Mouse (Mus musculus): ENCODE measurements at regions not wholly inside any gene's neighbourhood (a gene's known extent, or its start where the extent isn't known, plus 50 kb on each side); places are given as distances from the start of the nearest gene placed in this dataset.

DNA sequence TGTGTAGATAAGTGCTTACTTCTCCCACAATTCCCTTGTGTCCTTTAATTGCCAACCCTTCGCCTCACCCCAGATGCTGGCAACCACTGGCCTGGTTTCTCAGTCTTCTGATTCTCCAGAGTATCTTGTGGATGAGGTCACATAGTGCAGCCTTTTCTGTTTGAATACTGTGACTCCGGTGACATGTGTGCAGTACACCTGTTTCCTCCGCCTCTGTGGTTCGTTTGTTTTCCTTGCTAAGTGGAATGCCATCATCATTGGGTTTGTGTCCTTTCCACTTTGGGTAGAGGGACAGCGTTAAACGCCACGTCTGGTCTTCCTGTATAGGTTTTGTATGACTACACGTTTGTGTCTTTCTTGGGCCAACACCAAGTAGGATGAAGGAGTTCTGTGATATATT, 224.9 kb downstream of the Pmp22 start:
- WGBS: 92% methylated on average over 8 of the region's 8 CpGs
- ATAC-seq (ENCODE audit: low FRiP score): no peak

DNA sequence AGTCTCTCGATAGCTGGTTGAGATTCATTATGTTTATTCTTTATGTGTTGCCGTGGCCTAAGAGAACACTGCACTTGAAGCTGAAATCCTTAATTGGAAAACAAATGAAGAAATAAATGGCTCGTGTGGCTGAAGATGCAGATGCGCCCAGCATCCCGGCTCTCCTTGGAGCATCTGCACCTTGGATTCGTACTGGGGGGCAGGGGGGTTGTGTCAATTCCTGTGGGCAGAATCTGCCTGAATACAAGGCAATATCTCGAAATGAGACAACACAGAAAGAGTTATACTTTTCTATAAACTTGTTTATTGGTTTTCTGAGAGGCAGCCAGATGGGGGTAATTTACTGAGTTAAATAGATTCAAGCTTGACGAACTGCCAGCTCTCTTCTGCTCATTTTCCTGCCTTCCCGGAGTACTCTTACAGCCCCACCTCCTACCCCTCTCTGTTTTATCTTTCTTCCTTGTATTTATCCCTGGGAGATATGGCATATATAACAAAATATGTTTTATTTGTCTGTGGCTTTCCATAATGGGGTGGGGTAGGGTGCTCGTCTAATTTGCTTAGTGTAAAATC, 229.1 kb downstream of the Pmp22 start:
- ATAC-seq (ENCODE audit: low FRiP score) (no peak), DNase-seq (ENCODE audit: low spot score) (no peak)
- Histone ChIP-seq H3K4me2 (replicated peaks; ENCODE audit: low read depth, low read length) (no peak overlapping the region), H3K27ac (ENCODE audit: low read depth, low read length) (no peak overlapping the region), H3K27me3 (ENCODE audit: control insufficient read depth, insufficient read depth, low read length) (no peaks in the 10 kb centered on the region), H3K36me3 (ENCODE audit: control insufficient read depth, insufficient read depth, low read length) (no peaks in the 10 kb centered on the region), H3K4me3 (ENCODE audit: low read depth, low read length) (no peak overlapping the region), H3K9me3 (ENCODE audit: control insufficient read depth, low read length) (no peaks in the 10 kb centered on the region), H3K9ac (ENCODE audit: low read depth, low read length) (no peak overlapping the region), H3K4me1 (replicated peaks; ENCODE audit: control insufficient read depth, insufficient read depth, low read length) (no peaks in the 10 kb centered on the region)
- WGBS: 87% methylated on average over 10 of the region's 10 CpGs

More for the DNA sequence above, 224.9 kb downstream of the Pmp22 start:
- Histone ChIP-seq H3K27me3 (ENCODE audit: control insufficient read depth, insufficient read depth, low read length) (no peaks in the 10 kb centered on the region), H3K9ac (ENCODE audit: low read depth, low read length) (no peak overlapping the region), H3K36me3 (ENCODE audit: control insufficient read depth, insufficient read depth, low read length) (no peaks in the 10 kb centered on the region), H3K9me3 (ENCODE audit: control insufficient read depth, low read length) (no peaks in the 10 kb centered on the region), H3K4me1 (replicated peaks; ENCODE audit: control insufficient read depth, insufficient read depth, low read length) (no peaks in the 10 kb centered on the region), H3K4me2 (replicated peaks; ENCODE audit: low read depth, low read length) (no peak overlapping the region), H3K27ac (ENCODE audit: low read depth, low read length) (no peak overlapping the region), H3K4me3 (ENCODE audit: low read depth, low read length) (no peak overlapping the region)
- no peak for DNase-seq (ENCODE audit: low spot score)

DNA sequence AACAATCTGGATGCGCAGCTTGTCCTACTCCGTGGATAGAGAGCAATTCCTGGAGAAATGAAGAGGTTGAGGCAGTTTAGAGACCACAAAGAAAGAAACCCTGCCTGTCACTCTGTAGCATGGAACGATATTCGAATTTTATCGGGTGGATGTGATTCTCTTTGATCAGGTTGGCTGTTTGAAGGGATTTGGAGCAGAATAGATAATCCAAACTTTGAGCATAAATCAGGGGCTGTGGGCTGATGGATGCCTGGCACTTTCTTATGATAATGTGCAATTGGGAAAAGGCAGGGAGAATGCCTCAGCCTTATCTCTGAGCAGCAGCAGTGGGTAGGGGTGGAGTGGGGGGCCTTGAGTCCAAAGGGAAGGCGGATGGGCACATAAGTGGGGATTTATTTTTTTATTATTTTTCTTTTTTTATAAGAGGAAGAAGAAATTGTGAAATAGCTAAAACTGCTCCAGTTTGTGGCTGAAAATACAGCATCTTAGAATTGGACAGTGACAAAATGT, 239.0 kb downstream of the Pmp22 start:
- H3K27me3 ChIP-seq (ENCODE audit: control insufficient read depth, insufficient read depth, low read length): no peaks in the 10 kb centered on the region
- H3K4me2 ChIP-seq (replicated peaks; ENCODE audit: low read depth, low read length): no peak overlapping the region
- no peak overlapping the region for H3K27ac ChIP-seq (ENCODE audit: low read depth, low read length)
- no peaks in the 10 kb centered on the region for H3K9me3 ChIP-seq (ENCODE audit: control insufficient read depth, low read length)
- ATAC-seq (ENCODE audit: low FRiP score): no peak
- H3K36me3 ChIP-seq (ENCODE audit: control insufficient read depth, insufficient read depth, low read length): no peaks in the 10 kb centered on the region
- H3K4me1 ChIP-seq (replicated peaks; ENCODE audit: control insufficient read depth, insufficient read depth, low read length): no peaks in the 10 kb centered on the region
- no peak overlapping the region for H3K9ac ChIP-seq (ENCODE audit: low read depth, low read length)
- 86% methylated on average over 6 of the region's 6 CpGs for WGBS
- DNase-seq (ENCODE audit: low spot score): no peak
- no peak overlapping the region for H3K4me3 ChIP-seq (ENCODE audit: low read depth, low read length)

DNA sequence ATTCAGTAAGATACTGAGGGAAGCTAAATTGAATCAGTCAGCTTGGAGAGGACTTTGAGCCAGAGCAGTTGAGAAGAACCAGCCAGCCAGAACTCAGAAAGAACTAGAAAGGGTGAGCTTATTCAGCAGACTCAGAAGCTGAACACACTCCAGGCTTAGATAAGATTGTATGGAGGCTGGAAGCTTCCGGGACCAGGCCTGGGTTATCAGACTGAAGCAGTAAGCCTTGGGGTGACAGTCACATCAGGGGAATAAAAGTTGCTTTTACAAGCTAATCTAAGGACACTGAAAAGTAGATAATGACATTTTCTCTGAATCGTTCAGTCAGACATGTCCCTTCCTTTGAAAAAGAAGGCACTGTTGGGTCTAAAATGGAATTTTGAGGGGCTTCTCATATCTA, 240.7 kb downstream of the Pmp22 start:
- Histone ChIP-seq H3K36me3 (ENCODE audit: control insufficient read depth, insufficient read depth, low read length) (no peaks in the 10 kb centered on the region), H3K27me3 (ENCODE audit: control insufficient read depth, insufficient read depth, low read length) (no peaks in the 10 kb centered on the region), H3K27ac (ENCODE audit: low read depth, low read length) (no peak overlapping the region), H3K4me1 (replicated peaks; ENCODE audit: control insufficient read depth, insufficient read depth, low read length) (no peaks in the 10 kb centered on the region), H3K4me2 (replicated peaks; ENCODE audit: low read depth, low read length) (no peak overlapping the region), H3K4me3 (ENCODE audit: low read depth, low read length) (no peak overlapping the region), H3K9me3 (ENCODE audit: control insufficient read depth, low read length) (no peaks in the 10 kb centered on the region), H3K9ac (ENCODE audit: low read depth, low read length) (no peak overlapping the region)
- WGBS: 95% methylated on average over 2 of the region's 2 CpGs
- DNase-seq (ENCODE audit: low spot score) (no peak), ATAC-seq (ENCODE audit: low FRiP score) (no peak)

DNA sequence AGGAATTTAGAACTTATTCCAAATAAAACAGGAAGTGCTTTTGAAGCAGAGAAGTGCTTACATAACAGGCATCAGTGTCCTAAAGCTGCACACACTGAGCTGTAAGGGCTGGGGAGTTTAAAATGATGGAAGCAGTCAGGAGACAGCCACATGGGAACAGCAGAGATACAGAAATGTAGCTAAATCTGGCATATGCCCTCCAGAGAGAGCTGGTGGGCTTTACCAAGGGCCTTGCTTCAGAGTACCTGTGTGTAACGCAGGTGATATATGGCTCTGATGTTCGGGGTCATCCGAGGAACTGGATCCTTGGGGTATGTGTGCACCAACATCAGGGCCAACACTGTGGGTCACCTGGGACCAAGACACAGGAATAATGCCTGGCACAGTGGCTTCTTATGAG, 247.5 kb downstream of the Pmp22 start:
- 91% methylated on average over 3 of the region's 3 CpGs for WGBS
- H3K4me1 ChIP-seq (replicated peaks; ENCODE audit: control insufficient read depth, insufficient read depth, low read length): no peaks in the 10 kb centered on the region
- no peak for ATAC-seq (ENCODE audit: low FRiP score)

DNA sequence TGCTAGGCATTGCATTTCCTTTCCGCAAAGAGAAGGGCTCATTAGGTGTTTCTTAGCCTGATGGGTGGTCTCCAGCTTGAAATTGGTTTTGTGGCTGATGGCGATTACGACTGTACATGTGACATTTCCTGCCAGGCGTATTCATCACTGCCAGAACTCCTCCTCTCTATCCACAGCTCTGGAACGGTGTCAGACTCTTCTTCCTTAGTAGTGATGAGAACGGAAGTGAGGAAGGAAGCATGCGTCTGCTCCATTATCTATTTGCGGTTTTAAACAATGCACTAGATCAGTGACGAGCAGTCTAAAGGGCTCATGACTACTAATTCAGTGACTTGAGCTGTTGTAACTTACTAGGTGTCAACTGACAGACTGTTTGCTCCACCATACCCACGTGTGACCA, 248.2 kb downstream of the Pmp22 start:
- ATAC-seq (ENCODE audit: low FRiP score): no peak

More for the DNA sequence above, 247.5 kb downstream of the Pmp22 start:
- no peaks in the 10 kb centered on the region for H3K27me3 ChIP-seq (ENCODE audit: control insufficient read depth, insufficient read depth, low read length)
- no peak for DNase-seq (ENCODE audit: low spot score)
- H3K27ac ChIP-seq (ENCODE audit: low read depth, low read length): no peak overlapping the region
- H3K9ac ChIP-seq (ENCODE audit: low read depth, low read length): no peak overlapping the region
- H3K4me2 ChIP-seq (replicated peaks; ENCODE audit: low read depth, low read length): no peak overlapping the region
- no peaks in the 10 kb centered on the region for H3K9me3 ChIP-seq (ENCODE audit: control insufficient read depth, low read length)
- H3K36me3 ChIP-seq (ENCODE audit: control insufficient read depth, insufficient read depth, low read length): no peaks in the 10 kb centered on the region
- H3K4me3 ChIP-seq (ENCODE audit: low read depth, low read length): no peak overlapping the region

DNA sequence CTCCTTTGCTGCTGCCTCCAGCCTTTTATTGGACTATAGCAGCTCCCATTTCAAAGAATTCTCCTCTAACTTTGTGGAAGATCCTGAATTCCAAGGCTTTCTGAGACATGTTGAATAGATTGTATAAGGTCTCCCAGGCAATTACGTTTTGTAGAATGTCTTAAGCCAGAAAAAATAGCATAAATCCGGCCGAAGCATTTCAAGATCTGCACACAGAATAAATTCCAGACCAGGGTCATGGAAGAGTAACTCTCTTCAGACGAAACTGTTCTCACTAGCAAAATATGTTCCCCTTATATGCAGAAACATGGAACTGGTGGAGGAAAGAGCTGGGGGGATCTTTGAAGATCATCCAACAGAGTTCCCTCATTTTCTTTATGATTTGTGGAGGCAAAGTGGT, 259.5 kb downstream of the Pmp22 start:
- ATAC-seq (ENCODE audit: low FRiP score) (no peak), DNase-seq (ENCODE audit: low spot score) (no peak)
- H3K9ac ChIP-seq (ENCODE audit: low read depth, low read length): no peak overlapping the region

More for the DNA sequence above, 248.2 kb downstream of the Pmp22 start:
- WGBS: 78% methylated on average over 10 of the region's 10 CpGs
- Histone ChIP-seq H3K27me3 (ENCODE audit: control insufficient read depth, insufficient read depth, low read length) (no peaks in the 10 kb centered on the region), H3K9me3 (ENCODE audit: control insufficient read depth, low read length) (no peaks in the 10 kb centered on the region), H3K4me3 (ENCODE audit: low read depth, low read length) (no peak overlapping the region), H3K9ac (ENCODE audit: low read depth, low read length) (no peak overlapping the region), H3K4me1 (replicated peaks; ENCODE audit: control insufficient read depth, insufficient read depth, low read length) (no peaks in the 10 kb centered on the region), H3K4me2 (replicated peaks; ENCODE audit: low read depth, low read length) (no peak overlapping the region), H3K27ac (ENCODE audit: low read depth, low read length) (no peak overlapping the region), H3K36me3 (ENCODE audit: control insufficient read depth, insufficient read depth, low read length) (no peaks in the 10 kb centered on the region)
- no peak for DNase-seq (ENCODE audit: low spot score)

DNA sequence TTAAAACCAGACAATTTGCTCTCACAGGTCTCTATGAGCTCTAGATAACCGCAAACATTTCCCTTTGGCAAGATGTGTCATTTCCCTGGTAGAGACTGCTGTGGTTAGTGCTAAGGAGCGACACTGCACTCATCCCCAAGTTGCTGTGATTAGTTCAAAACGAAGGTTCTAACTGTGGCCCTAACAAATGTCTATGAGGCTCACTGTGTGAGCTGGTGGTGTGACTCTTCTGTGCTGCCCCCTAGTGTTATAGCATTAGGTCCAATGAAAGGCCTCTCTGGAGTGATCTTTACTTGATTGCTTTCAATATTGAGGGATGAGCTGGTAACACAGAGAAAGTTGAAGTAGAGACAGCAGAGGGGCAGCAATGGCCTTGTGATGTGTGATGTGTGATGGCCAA, 262.7 kb downstream of the Pmp22 start:
- Histone ChIP-seq H3K4me1 (replicated peaks; ENCODE audit: control insufficient read depth, insufficient read depth, low read length) (no peaks in the 10 kb centered on the region), H3K9ac (ENCODE audit: low read depth, low read length) (no peak overlapping the region), H3K4me2 (replicated peaks; ENCODE audit: low read depth, low read length) (no peak overlapping the region), H3K27ac (ENCODE audit: low read depth, low read length) (no peak overlapping the region), H3K4me3 (ENCODE audit: low read depth, low read length) (no peak overlapping the region), H3K27me3 (ENCODE audit: control insufficient read depth, insufficient read depth, low read length) (no peaks in the 10 kb centered on the region), H3K9me3 (ENCODE audit: control insufficient read depth, low read length) (no peaks in the 10 kb centered on the region), H3K36me3 (ENCODE audit: control insufficient read depth, insufficient read depth, low read length) (no peaks in the 10 kb centered on the region)
- DNase-seq (ENCODE audit: low spot score) (peak; percentile 20), ATAC-seq (ENCODE audit: low FRiP score) (no peak)
- WGBS: 67% methylated on average over 3 of the region's 3 CpGs

More for the DNA sequence above, 259.5 kb downstream of the Pmp22 start:
- no peak overlapping the region for H3K4me3 ChIP-seq (ENCODE audit: low read depth, low read length)
- no peak overlapping the region for H3K4me2 ChIP-seq (replicated peaks; ENCODE audit: low read depth, low read length)
- H3K9me3 ChIP-seq (ENCODE audit: control insufficient read depth, low read length): no peaks in the 10 kb centered on the region
- H3K27ac ChIP-seq (ENCODE audit: low read depth, low read length): no peak overlapping the region
- WGBS: 86% methylated on average over 4 of the region's 4 CpGs
- no peaks in the 10 kb centered on the region for H3K36me3 ChIP-seq (ENCODE audit: control insufficient read depth, insufficient read depth, low read length)
- H3K4me1 ChIP-seq (replicated peaks; ENCODE audit: control insufficient read depth, insufficient read depth, low read length): no peaks in the 10 kb centered on the region
- H3K27me3 ChIP-seq (ENCODE audit: control insufficient read depth, insufficient read depth, low read length): no peaks in the 10 kb centered on the region

DNA sequence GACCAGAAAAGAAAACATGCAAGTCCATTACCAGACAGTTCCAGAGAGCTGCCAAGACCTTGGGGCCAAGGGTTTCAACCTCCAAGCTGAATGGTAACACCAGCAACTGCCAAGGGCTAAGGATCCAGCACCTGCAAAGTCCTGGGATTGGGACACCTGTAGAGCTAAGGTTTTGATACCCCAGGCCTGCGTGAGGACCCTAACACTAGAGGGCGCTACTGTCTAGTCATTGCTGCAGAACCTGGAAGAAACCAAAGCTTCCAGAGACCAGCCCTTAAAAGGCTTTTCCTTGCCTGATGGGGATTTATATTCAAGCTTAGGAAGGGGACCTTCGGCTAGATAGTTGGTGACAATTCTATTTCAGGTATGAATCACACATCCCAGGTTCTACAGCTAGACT, 263.6 kb downstream of the Pmp22 start:
- DNase-seq (ENCODE audit: low spot score) (peak; percentile 32), ATAC-seq (ENCODE audit: low FRiP score) (no peak)
- H3K4me1 ChIP-seq (replicated peaks; ENCODE audit: control insufficient read depth, insufficient read depth, low read length): no peaks in the 10 kb centered on the region
- no peak overlapping the region for H3K4me2 ChIP-seq (replicated peaks; ENCODE audit: low read depth, low read length)
- 68% methylated on average over 3 of the region's 3 CpGs for WGBS
- H3K4me3 ChIP-seq (ENCODE audit: low read depth, low read length): no peak overlapping the region
- H3K9ac ChIP-seq (ENCODE audit: low read depth, low read length): no peak overlapping the region
- no peak overlapping the region for H3K27ac ChIP-seq (ENCODE audit: low read depth, low read length)
- no peaks in the 10 kb centered on the region for H3K27me3 ChIP-seq (ENCODE audit: control insufficient read depth, insufficient read depth, low read length)
- H3K9me3 ChIP-seq (ENCODE audit: control insufficient read depth, low read length): no peaks in the 10 kb centered on the region
- no peaks in the 10 kb centered on the region for H3K36me3 ChIP-seq (ENCODE audit: control insufficient read depth, insufficient read depth, low read length)
